Mouse (Mus musculus) heart, embryonic 12.5 days (tissue): Measurements from ENCODE around the gene Slc30a1. TPM values are rescaled to one million over a fixed set of nuclear protein-coding genes. Genes with fewer than 3 reads are reported as not detected.
A peak's percentile ranks its signal among the peaks of the same experiment; 100 is the strongest.

Experiments
- ATAC-seq: fragments of 200-750 bp; cut with Nextera tagmentation; 2 replicates; pipeline ENCODE4 v1.8.0; 2017; ENCODE audit warnings: moderate TSS enrichment, moderate library complexity; ENCODE audit not compliant: insufficient number of reproducible peaks, low FRiP score
- H3K27ac ChIP-seq: fragments of 300-500 bp; sonication (generic); 2 replicates; pipeline ENCODE4 v1.5.1; 2016; ENCODE audit warnings: mild to moderate bottlenecking, moderate library complexity; ENCODE audit not compliant: poor library complexity, severe bottlenecking
- H3K27me3 ChIP-seq: fragments of 300-500 bp; sonication (generic); replicated peaks from 2 replicates; pipeline ENCODE4 v1.6.1; 2016; ENCODE audit warnings: mild to moderate bottlenecking, moderate library complexity
- H3K36me3 ChIP-seq: fragments of 300-500 bp; sonication (generic); 2 replicates; pipeline ENCODE4 v1.6.1; 2016; ENCODE audit warnings: mild to moderate bottlenecking, moderate library complexity
- H3K4me1 ChIP-seq: fragments of 300-500 bp; sonication (generic); replicated peaks from 2 replicates; pipeline ENCODE4 v1.6.1; 2016; ENCODE audit warnings: mild to moderate bottlenecking
- H3K4me2 ChIP-seq: fragments of 300-500 bp; sonication (generic); 2 replicates; pipeline ENCODE4 v1.6.1; 2016; ENCODE audit warnings: mild to moderate bottlenecking, moderate library complexity
- H3K4me3 ChIP-seq: fragments of 300-500 bp; sonication (generic); 2 replicates; pipeline ENCODE4 v1.5.1; 2016; ENCODE audit warnings: mild to moderate bottlenecking
- H3K9ac ChIP-seq: fragments of 300-500 bp; sonication (generic); 2 replicates; pipeline ENCODE4 v1.6.1; 2016; ENCODE audit warnings: mild to moderate bottlenecking, moderate library complexity
- H3K9me3 ChIP-seq: fragments of 300-500 bp; sonication (generic); replicated peaks from 2 replicates; pipeline ENCODE4 v1.6.1; 2016; ENCODE audit warnings: mild to moderate bottlenecking, moderate library complexity
- WGBS: fragments of 180-500 bp; shearing (Covaris S2); methylation state at CpG from one replicate; pipeline ENCODE4 v1.1.7; 2016; 5-methylcytosine and 5-hydroxymethylcytosine counted together
- polyA plus RNA-seq: library from polyadenylated mRNA; unstranded; fragments of >200 nt; fragmentation: Nextera tagmentation; extraction: Ambion mirVana; gene quantifications from 2 replicates; pipeline ENCODE4 v1.2.1, GENCODE M21; 2016

Slc30a1 gene
- polyA plus RNA-seq, 1 experiment from 2014 or later, result 5.0 TPM

- Histone ChIP-seq H3K4me2 (peak overlapping the region; percentile 89), H3K9ac (peak overlapping the region; percentile 82), H3K36me3 (peaks cover 18% of the 10 kb centered on the region), H3K9me3 (no peaks in the 10 kb centered on the region), H3K4me3 (peak overlapping the region; percentile 75), H3K27ac (peak overlapping the region; percentile 64; the same call in 1 of the 2 replicates), H3K4me1 (peaks cover 34% of the 10 kb centered on the region), H3K27me3 (no peaks in the 10 kb centered on the region)
- WGBS, result 6% methylated on average over 35 of the region's 58 CpGs
- peak; percentile 83 for ATAC-seq
Observed at GRCm38 (mm10) chr1:191905637-191906533, 682 bp upstream of the Slc30a1 start.

GRCm38 (mm10) chr1:191907431-191907810 lies 854 bp downstream of the Slc30a1 start:
- ATAC-seq, result peak; percentile 60
- peak overlapping the region; percentile 89 for H3K4me2 ChIP-seq
- H3K36me3 ChIP-seq, result peaks cover 18% of the 10 kb centered on the region
- H3K27ac ChIP-seq, result peak overlapping the region; percentile 91; the same call in 1 of the 2 replicates
- peaks cover 43% of the 10 kb centered on the region for H3K4me1 ChIP-seq
- H3K9ac ChIP-seq, result peak overlapping the region; percentile 87
- WGBS, result under 1% methylated on average over 43 of the region's 43 CpGs
- peak overlapping the region; percentile 75 for H3K4me3 ChIP-seq
- H3K27me3 ChIP-seq, result no peaks in the 10 kb centered on the region
- H3K9me3 ChIP-seq, result no peaks in the 10 kb centered on the region

- H3K9me3 ChIP-seq, result no peaks in the 10 kb centered on the region
- H3K9ac ChIP-seq, result 0 out of 2 replicates have a peak overlapping the region, but pooled peaks have one; percentile 87
- peak overlapping the region; percentile 75 for H3K4me3 ChIP-seq
- no peak overlapping the region for H3K27ac ChIP-seq
- H3K36me3 ChIP-seq, result peaks cover 20% of the 10 kb centered on the region
- peak overlapping the region; percentile 89 for H3K4me2 ChIP-seq
- no peak for ATAC-seq
- WGBS, result 89% methylated on average over 15 of the region's 15 CpGs
- H3K4me1 ChIP-seq, result peaks cover 43% of the 10 kb centered on the region
- no peaks in the 10 kb centered on the region for H3K27me3 ChIP-seq
Observed at GRCm38 (mm10) chr1:191908906-191909305, 2.3 kb downstream of the Slc30a1 start.

- H3K9ac ChIP-seq, result no peak overlapping the region
Observed at GRCm38 (mm10) chr1:191909316-191909715, 2.7 kb downstream of the Slc30a1 start.

GRCm38 (mm10) chr1:191910646-191911045 lies 4.1 kb downstream of the Slc30a1 start:
- Histone ChIP-seq H3K4me1 (peaks cover 40% of the 10 kb centered on the region), H3K4me2 (peak overlapping the region; percentile 38), H3K4me3 (no peak overlapping the region), H3K9ac (no peak overlapping the region), H3K27ac (no peak overlapping the region), H3K9me3 (no peaks in the 10 kb centered on the region), H3K36me3 (peaks cover 20% of the 10 kb centered on the region), H3K27me3 (no peaks in the 10 kb centered on the region)
- 76% methylated on average over 3 of the region's 3 CpGs for WGBS
- no peak for ATAC-seq

More at GRCm38 (mm10) chr1:191909316-191909715, 2.7 kb downstream of the Slc30a1 start:
- ATAC-seq, result no peak
- H3K4me2 ChIP-seq, result peak overlapping the region; percentile 89
- no peaks in the 10 kb centered on the region for H3K9me3 ChIP-seq
- H3K4me1 ChIP-seq, result peaks cover 43% of the 10 kb centered on the region
- WGBS, result 92% methylated on average over 14 of the region's 14 CpGs
- H3K27me3 ChIP-seq, result no peaks in the 10 kb centered on the region
- peaks cover 20% of the 10 kb centered on the region for H3K36me3 ChIP-seq
- H3K4me3 ChIP-seq, result peak overlapping the region; percentile 13; the same call in 1 of the 2 replicates
- no peak overlapping the region for H3K27ac ChIP-seq

GRCm38 (mm10) chr1:191911067-191911668 lies 4.6 kb downstream of the Slc30a1 start:
- ATAC-seq, result no peak
- H3K4me2 ChIP-seq, result peak overlapping the region; percentile 51

GRCm38 (mm10) chr1:191914647-191915046 lies 8.1 kb downstream of the Slc30a1 start:
- no peak for ATAC-seq
- H3K27ac ChIP-seq, result no peak overlapping the region
- no peaks in the 10 kb centered on the region for H3K9me3 ChIP-seq
- 77% methylated on average over 6 of the region's 6 CpGs for WGBS
- peaks cover 16% of the 10 kb centered on the region for H3K4me1 ChIP-seq
- H3K27me3 ChIP-seq, result no peaks in the 10 kb centered on the region
- H3K9ac ChIP-seq, result no peak overlapping the region
- H3K36me3 ChIP-seq, result peaks cover 10% of the 10 kb centered on the region; the same call in 1 of the 2 replicates
- H3K4me3 ChIP-seq, result no peak overlapping the region
- H3K4me2 ChIP-seq, result no peak overlapping the region

More at GRCm38 (mm10) chr1:191911067-191911668, 4.6 kb downstream of the Slc30a1 start:
- Histone ChIP-seq H3K9me3 (no peaks in the 10 kb centered on the region), H3K4me3 (0 out of 2 replicates have a peak overlapping the region, but pooled peaks have one; percentile 9), H3K27me3 (no peaks in the 10 kb centered on the region), H3K36me3 (peaks cover 20% of the 10 kb centered on the region), H3K9ac (no peak overlapping the region), H3K27ac (no peak overlapping the region), H3K4me1 (peaks cover 37% of the 10 kb centered on the region)
- WGBS, result 71% methylated on average over 3 of the region's 3 CpGs

- Histone ChIP-seq H3K36me3 (peaks cover 4% of the 10 kb centered on the region; the same call in 1 of the 2 replicates), H3K4me2 (no peak overlapping the region), H3K9ac (no peak overlapping the region), H3K27me3 (no peaks in the 10 kb centered on the region), H3K4me1 (peaks cover 10% of the 10 kb centered on the region), H3K27ac (no peak overlapping the region), H3K9me3 (no peaks in the 10 kb centered on the region), H3K4me3 (no peak overlapping the region)
- WGBS, result 67% methylated on average over 1 of the region's 1 CpGs
- ATAC-seq, result no peak
Observed at GRCm38 (mm10) chr1:191915586-191915985, 9.0 kb downstream of the Slc30a1 start.

GRCm38 (mm10) chr1:191916876-191917275 lies 10.3 kb downstream of the Slc30a1 start:
- WGBS, result 68% methylated on average over 5 of the region's 5 CpGs
- no peak overlapping the region for H3K9ac ChIP-seq
- no peak overlapping the region for H3K4me3 ChIP-seq
- no peak overlapping the region for H3K27ac ChIP-seq
- peaks cover 6% of the 10 kb centered on the region; the same call in 1 of the 2 replicates for H3K9me3 ChIP-seq
- no peaks in the 10 kb centered on the region for H3K27me3 ChIP-seq
- peaks cover 3% of the 10 kb centered on the region; the same call in 1 of the 2 replicates for H3K36me3 ChIP-seq
- H3K4me1 ChIP-seq, result peaks cover 2% of the 10 kb centered on the region
- ATAC-seq, result no peak
- no peak overlapping the region for H3K4me2 ChIP-seq

GRCm38 (mm10) chr1:191919336-191919735 lies 12.8 kb downstream of the Slc30a1 start:
- Histone ChIP-seq H3K9me3 (peaks cover 6% of the 10 kb centered on the region; the same call in 1 of the 2 replicates), H3K4me1 (no peaks in the 10 kb centered on the region), H3K9ac (no peak overlapping the region), H3K36me3 (no peaks in the 10 kb centered on the region), H3K4me2 (no peak overlapping the region), H3K27me3 (no peaks in the 10 kb centered on the region), H3K27ac (no peak overlapping the region), H3K4me3 (no peak overlapping the region)
- 78% methylated on average over 2 of the region's 2 CpGs for WGBS
- ATAC-seq, result no peak

GRCm38 (mm10) chr1:191921701-191922100 lies 15.1 kb downstream of the Slc30a1 start:
- Histone ChIP-seq H3K27me3 (no peaks in the 10 kb centered on the region), H3K36me3 (no peaks in the 10 kb centered on the region), H3K4me1 (no peaks in the 10 kb centered on the region), H3K9ac (no peak overlapping the region), H3K27ac (no peak overlapping the region), H3K9me3 (peaks cover 6% of the 10 kb centered on the region; the same call in 1 of the 2 replicates), H3K4me2 (no peak overlapping the region), H3K4me3 (no peak overlapping the region)
- WGBS, result 86% methylated on average over 3 of the region's 3 CpGs
- ATAC-seq, result no peak
